Mouse (Mus musculus) kidney, adult 11 months (tissue): ENCODE results near the gene Ttc39a.

Experiments
- DNase-seq: peaks from one replicate; pipeline ENCODE4 v3.0.0; 2022

Gene Ttc39a

GRCm38 (mm10) chr4:109421608-109422007, 15.2 kb downstream of the Ttc39a start:
- DNase-seq: no peak

GRCm38 (mm10) chr4:109422436-109422835, 16.0 kb downstream of the Ttc39a start:
- DNase-seq: peak; percentile 72

GRCm38 (mm10) chr4:109423438-109423837, 17.0 kb downstream of the Ttc39a start:
- DNase-seq: no peak

- no peak for DNase-seq
Measured at GRCm38 (mm10) chr4:109427058-109427457, 20.6 kb downstream of the Ttc39a start.

- no peak for DNase-seq
Measured at GRCm38 (mm10) chr4:109430250-109430649, 23.8 kb downstream of the Ttc39a start.

GRCm38 (mm10) chr4:109430854-109431253, 24.4 kb downstream of the Ttc39a start:
- DNase-seq: peak; percentile 51

- no peak for DNase-seq
Measured at GRCm38 (mm10) chr4:109432668-109433375, 26.4 kb downstream of the Ttc39a start.

GRCm38 (mm10) chr4:109433641-109434040, 27.2 kb downstream of the Ttc39a start:
- peak; percentile 73 for DNase-seq

GRCm38 (mm10) chr4:109434256-109434655, 27.8 kb downstream of the Ttc39a start:
- DNase-seq: no peak

- DNase-seq: peak; percentile 61
Measured at GRCm38 (mm10) chr4:109437913-109438878, 31.8 kb downstream of the Ttc39a start.

- no peak for DNase-seq
Measured at GRCm38 (mm10) chr4:109439101-109439500, 32.7 kb downstream of the Ttc39a start.

- DNase-seq: no peak
Measured at GRCm38 (mm10) chr4:109439825-109440248, 33.4 kb downstream of the Ttc39a start.

- no peak for DNase-seq
Measured at GRCm38 (mm10) chr4:109440381-109440780, 34.0 kb downstream of the Ttc39a start.

- DNase-seq: peak; percentile 24
Measured at GRCm38 (mm10) chr4:109441000-109441399, 34.6 kb downstream of the Ttc39a start.

- DNase-seq: peak; percentile 25
Measured at GRCm38 (mm10) chr4:109442126-109442525, 35.7 kb downstream of the Ttc39a start.

GRCm38 (mm10) chr4:109442649-109443048, 36.2 kb downstream of the Ttc39a start:
- no peak for DNase-seq

GRCm38 (mm10) chr4:109444471-109444870, 38.0 kb downstream of the Ttc39a start:
- DNase-seq: no peak

- DNase-seq: no peak
Measured at GRCm38 (mm10) chr4:109444951-109445350, 38.5 kb downstream of the Ttc39a start.

GRCm38 (mm10) chr4:109445397-109445796, 39.0 kb downstream of the Ttc39a start:
- no peak for DNase-seq

GRCm38 (mm10) chr4:109445956-109446355, 39.5 kb downstream of the Ttc39a start:
- no peak for DNase-seq

- DNase-seq: no peak
Measured at GRCm38 (mm10) chr4:109448531-109448930, 42.1 kb downstream of the Ttc39a start.

- no peak for DNase-seq
Measured at GRCm38 (mm10) chr4:109456821-109457220, 50.4 kb downstream of the Ttc39a start.

- DNase-seq: peak; percentile 21
Measured at GRCm38 (mm10) chr4:109460421-109461179, 54.2 kb downstream of the Ttc39a start.
